Mouse (Mus musculus) E14TG2a.4 (cell line): ENCODE data around the gene Dvl2.

Experiments
- CTCF ChIP-seq: conservative IDR thresholded peaks from 2 replicates; pipeline ENCODE4 v1.5.1; 2014; ENCODE audit warnings: low read length
- NANOG ChIP-seq: IDR thresholded peaks from 2 replicates; pipeline ENCODE4 v1.6.1; 2014; ENCODE audit warnings: borderline replicate concordance, low read length, mixed read lengths

DNA sequence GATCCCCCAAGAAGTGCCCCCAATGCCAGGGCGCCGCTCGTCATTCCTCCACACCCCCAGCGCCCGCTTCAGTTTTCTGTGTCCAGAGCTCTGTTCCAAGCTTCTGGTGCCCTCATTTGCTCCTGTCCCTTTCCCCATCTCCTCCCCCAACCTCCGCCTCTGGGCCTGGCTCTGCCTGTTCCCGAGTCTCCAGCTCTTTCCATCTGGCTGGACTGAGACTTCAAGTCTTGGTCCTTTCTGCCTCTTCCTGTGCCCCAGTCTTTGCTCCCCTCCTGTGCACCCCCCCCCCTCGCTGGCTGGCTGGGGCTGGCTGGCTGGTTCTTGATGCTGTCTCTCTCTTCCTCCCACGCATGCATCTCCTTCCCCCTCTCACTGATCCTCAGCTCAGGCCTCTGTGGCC, 27.0 kb downstream of the Dvl2 start:
- TF ChIP-seq CTCF (no peak), NANOG (no peak)
